In the genomic region with DNA sequence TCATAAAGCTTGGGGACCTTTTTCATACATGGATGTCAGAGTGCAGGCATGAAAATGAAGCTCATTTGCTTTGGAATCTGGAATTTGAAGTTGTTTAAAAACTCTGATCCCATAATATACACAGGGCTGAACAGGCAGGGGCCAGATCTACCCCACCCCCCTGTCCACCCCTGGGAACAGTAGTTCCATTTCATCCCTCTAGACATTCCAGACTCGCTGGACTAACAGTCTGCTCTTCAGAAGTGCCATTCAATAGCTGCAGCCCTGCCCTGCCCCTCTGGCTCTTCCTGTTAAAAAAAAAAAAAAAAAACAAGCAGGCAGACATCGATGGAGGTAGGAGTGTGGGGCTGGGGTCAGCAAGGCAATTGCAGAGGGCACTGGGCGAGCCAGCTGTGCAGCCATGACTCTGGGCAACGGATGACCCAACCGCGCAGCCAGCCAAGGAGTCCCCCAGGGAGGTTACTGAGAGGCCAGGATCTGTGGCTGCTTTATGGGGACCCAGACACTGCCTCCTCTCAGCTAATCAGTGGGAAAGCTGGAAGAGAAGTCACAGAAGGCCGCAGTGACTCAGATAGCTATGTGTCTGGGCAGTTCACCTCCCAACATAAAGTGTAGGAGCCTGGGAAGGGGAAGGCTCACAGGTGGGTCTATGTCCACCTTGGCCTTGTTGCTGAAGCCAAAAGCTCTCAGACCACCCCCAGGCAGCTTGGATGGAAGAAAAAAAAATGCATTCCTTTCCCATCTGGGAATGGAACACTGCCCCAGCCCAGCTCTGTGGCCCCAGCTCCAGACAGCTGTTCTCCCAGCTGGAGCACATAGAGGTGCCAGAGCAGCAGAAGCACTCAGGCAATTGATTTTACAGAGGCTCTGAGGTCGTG, we compare ENCODE assay signal across 9 mouse cellular contexts. TPM values are rescaled to one million over a fixed set of nuclear protein-coding genes. Genes with fewer than 3 reads are reported as not detected.
DNase-seq lines count a peak whose midpoint lies in the region; ATAC-seq and TF ChIP-seq lines count a peak whose summit lies in the region.
"Had no signal": no experiment of that assay in that cellular context is flagged by ENCODE, and none has a peak within 500 bp of the region (broad histone marks: within the 10 kb centered on the region; RNA-seq: fewer than 3 reads in every experiment).

No protein-coding gene starts in this region.

- no peak overlapping the region for H3K4me3 ChIP-seq in liver, postnatal 0 days (ENCODE audit: low read depth, low read length)
- H3K4me3 ChIP-seq in embryonic facial prominence, embryonic 14.5 days (ENCODE audit: low read depth, low read length) = no peak overlapping the region
- no peak overlapping the region for H3K4me3 ChIP-seq in small intestine, adult 2 months (ENCODE audit: low read depth, low read length)
- H3K4me3 ChIP-seq in midbrain, embryonic 10.5 days = no peak overlapping the region
- H3K4me3 ChIP-seq: heart, embryonic 15.5 days had no signal

- H3K27me3 ChIP-seq in liver, postnatal 0 days (ENCODE audit: insufficient read depth, low read length) = no peaks in the 10 kb centered on the region
- H3K27me3 ChIP-seq in embryonic facial prominence, embryonic 14.5 days (replicated peaks; ENCODE audit: control insufficient read depth, insufficient read depth, low read length) = no peaks in the 10 kb centered on the region
- no peaks in the 10 kb centered on the region for H3K27me3 ChIP-seq in small intestine, adult 2 months (ENCODE audit: control insufficient read depth, insufficient read depth, low read length)
- no peaks in the 10 kb centered on the region for H3K27me3 ChIP-seq in midbrain, embryonic 10.5 days (ENCODE audit: low read depth, poor library complexity, severe bottlenecking)

- no peak for TF ChIP-seq POLR2A in small intestine, adult 2 months (IDR thresholded peaks at IDR 0.05; ENCODE audit: low read depth, low read length)

- no peak overlapping the region for H3K9ac ChIP-seq in liver, postnatal 0 days (replicated peaks)
- no peak overlapping the region for H3K9ac ChIP-seq in embryonic facial prominence, embryonic 14.5 days (ENCODE audit: low read depth, low read length)
- H3K9ac ChIP-seq: heart, embryonic 15.5 days had no signal

- ATAC-seq in liver, postnatal 0 days = no peak
- peak; percentile 47; the same call in 1 of the 2 replicates for ATAC-seq in embryonic facial prominence, embryonic 14.5 days (ENCODE audit: low read depth)

- DNase-seq in liver, postnatal 0 days = peak; percentile 12
- no peak for DNase-seq in liver
- DNase-seq in embryonic facial prominence, embryonic 14.5 days (ENCODE audit: low spot score) = no peak
- DNase-seq in heart, postnatal 14 days = peak; percentile 56 to 77
- no peak for DNase-seq in spleen, adult 18-20 months
- no peak for DNase-seq in midbrain, embryonic 10.5 days (ENCODE audit: low spot score)
- DNase-seq: retina, postnatal 1 day had no signal

- H3K36me3 ChIP-seq in liver, postnatal 0 days (replicated peaks; ENCODE audit: insufficient read depth, low read length) = no peaks in the 10 kb centered on the region
- no peaks in the 10 kb centered on the region for H3K36me3 ChIP-seq in embryonic facial prominence, embryonic 14.5 days (ENCODE audit: control insufficient read depth, insufficient read depth, low read length)
- no peaks in the 10 kb centered on the region for H3K36me3 ChIP-seq in small intestine, adult 2 months (ENCODE audit: control insufficient read depth, insufficient read depth, low read length)
- no peaks in the 10 kb centered on the region for H3K36me3 ChIP-seq in midbrain, embryonic 10.5 days
- H3K36me3 ChIP-seq: heart, embryonic 15.5 days had no signal

- no peak for TF ChIP-seq EP300 in liver, postnatal 0 days (IDR thresholded peaks at IDR 0.05; ENCODE audit: low read depth)

- no peaks in the 10 kb centered on the region for H3K9me3 ChIP-seq in liver, postnatal 0 days (ENCODE audit: low read length)
- H3K9me3 ChIP-seq in embryonic facial prominence, embryonic 14.5 days (ENCODE audit: control insufficient read depth, low read length) = no peaks in the 10 kb centered on the region
- no peaks in the 10 kb centered on the region for H3K9me3 ChIP-seq in midbrain, embryonic 10.5 days (replicated peaks)
- H3K9me3 ChIP-seq: heart, embryonic 15.5 days had no signal

- no peaks in the 10 kb centered on the region; the same call in 1 of the 2 replicates for H3K4me1 ChIP-seq in liver, postnatal 0 days (ENCODE audit: insufficient read depth)
- 0 out of 2 replicates have a peak, but pooled peaks cover 5% of the 10 kb centered on the region for H3K4me1 ChIP-seq in embryonic facial prominence, embryonic 14.5 days (ENCODE audit: control insufficient read depth, insufficient read depth, low read length)
- no peaks in the 10 kb centered on the region for H3K4me1 ChIP-seq in small intestine, adult 2 months (ENCODE audit: control insufficient read depth, insufficient read depth, insufficient read length, low read length)
- H3K4me1 ChIP-seq in midbrain, embryonic 10.5 days = peaks cover 8% of the 10 kb centered on the region
- H3K4me1 ChIP-seq: heart, embryonic 15.5 days had no signal

- H3K4me2 ChIP-seq in liver, postnatal 0 days (ENCODE audit: low read depth, low read length) = no peak overlapping the region
- no peak overlapping the region for H3K4me2 ChIP-seq in embryonic facial prominence, embryonic 14.5 days (ENCODE audit: low read depth, low read length)
- H3K4me2 ChIP-seq: heart, embryonic 15.5 days had no signal

- 47% methylated on average over 8 of the region's 8 CpGs for WGBS in liver, postnatal 0 days (ENCODE audit: insufficient replicate concordance)
- WGBS in embryonic facial prominence, embryonic 14.5 days = 6% methylated on average over 8 of the region's 8 CpGs
- WGBS in small intestine, adult 2 months = 51% methylated on average over 8 of the region's 8 CpGs
- WGBS in midbrain, embryonic 10.5 days = 65% methylated on average over 8 of the region's 8 CpGs

- no peak for TF ChIP-seq CTCF in liver, postnatal 0 days (IDR thresholded peaks at IDR 0.05; ENCODE audit: low read depth)
- no peak for TF ChIP-seq CTCF in small intestine, adult 2 months (IDR thresholded peaks at IDR 0.05; ENCODE audit: extremely low read depth, insufficient read length, insufficient replicate concordance, low read depth, low read length)

- intact Hi-C loops in heart, postnatal 14 days (cut with DNase I) = no loop called here

- H3K27ac ChIP-seq in liver, postnatal 0 days (ENCODE audit: low read depth) = no peak overlapping the region
- H3K27ac ChIP-seq in embryonic facial prominence, embryonic 14.5 days (replicated peaks; ENCODE audit: low read depth, low read length) = no peak overlapping the region
- peak overlapping the region; percentile 69 for H3K27ac ChIP-seq in small intestine, adult 2 months (ENCODE audit: insufficient read depth, low read depth, low read length)
- H3K27ac ChIP-seq in midbrain, embryonic 10.5 days (replicated peaks) = no peak overlapping the region
- H3K27ac ChIP-seq: heart, embryonic 15.5 days had no signal

RNA-seq across cellular contexts. Expression of a gene that starts 26.2 kb away (rescaled TPM):
- polyA plus RNA-seq in liver, postnatal 0 days (2015; fragmentation: Nextera tagmentation; extraction: Ambion mirVana) = 0.05 and 0.13 TPM in 2 replicates
- 3.1 and 4.1 TPM in 2 replicates for polyA plus RNA-seq in embryonic facial prominence, embryonic 14.5 days (2014; fragmentation: Nextera tagmentation; extraction: Ambion mirVana)
- total RNA-seq in heart, postnatal 14 days (2021) = 1 to 10 TPM; 1.3 to 1.8 TPM
- 1.1 and 1.7 TPM in 2 replicates for polyA plus RNA-seq in small intestine, adult 2 months (2012; rRNA removed)
- 0.19 and 0.25 TPM in 2 replicates for polyA plus RNA-seq in midbrain, embryonic 10.5 days (2016; fragmentation: Nextera tagmentation; extraction: Ambion mirVana)

Comparison
In these comparisons a context has a peak if more than half of its experiments do, and no peak if none do; other contexts are left out.
1. DNase-seq: peak in liver, postnatal 0 days (single experiment) and heart, postnatal 14 days (2 of 2); none in liver (single experiment), embryonic facial prominence, embryonic 14.5 days (single experiment), spleen, adult 18-20 months (0 of 2) and midbrain, embryonic 10.5 days (single experiment).